ENCODE assay signal across 7 mouse cellular contexts in the genomic region with DNA sequence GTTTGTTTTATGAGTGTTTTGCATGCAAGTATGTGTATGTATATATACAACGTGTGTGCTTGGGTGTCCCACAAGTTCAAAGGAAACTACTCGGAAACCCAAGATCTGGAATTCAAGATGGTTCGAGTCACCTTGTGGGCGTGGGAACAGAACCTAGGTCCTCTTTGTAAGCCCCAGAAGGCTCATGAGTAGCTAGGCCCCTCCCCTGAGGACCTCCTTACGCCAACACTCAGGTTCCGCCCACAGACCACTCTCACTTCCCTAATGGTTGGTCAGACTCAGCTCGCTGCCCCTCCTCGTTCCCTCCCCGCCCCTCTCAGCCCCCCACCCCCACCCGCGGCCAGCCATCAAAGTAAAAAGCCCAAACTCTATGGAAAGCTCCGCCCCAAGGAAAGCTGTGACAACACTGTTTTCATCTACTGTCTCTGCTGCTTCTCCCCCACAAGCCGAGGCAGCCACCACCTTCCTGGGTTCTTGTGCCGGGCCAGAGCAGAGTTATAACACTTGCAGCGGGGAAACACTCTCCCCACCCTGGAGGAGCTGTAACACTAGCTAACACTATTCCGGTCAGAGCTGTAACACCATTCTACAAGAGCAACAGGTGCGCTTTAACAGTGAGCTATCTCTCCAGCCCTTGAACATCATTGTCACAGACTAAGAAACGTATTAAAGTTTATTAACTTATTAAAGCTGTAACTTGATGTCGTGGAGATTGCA. TPM values are rescaled to one million over a fixed set of nuclear protein-coding genes. Genes with fewer than 3 reads are reported as not detected.
DNase-seq lines count a peak whose midpoint lies in the region; ATAC-seq and TF ChIP-seq lines count a peak whose summit lies in the region.

No protein-coding gene starts in this region.

- 36% methylated on average over 19 of the region's 19 CpGs for WGBS in kidney, adult 2 months
- 16% methylated on average over 19 of the region's 19 CpGs for WGBS in lung, postnatal 0 days

- peak; percentile 96 for DNase-seq in ES-CJ7 (ENCODE audit: low read depth, low spot score)
- DNase-seq in brain, adult 2 months (ENCODE audit: low read depth, low spot score): peak; percentile 57
- DNase-seq in heart, adult 11 months: peak; percentile 98
- DNase-seq in kidney, adult 2 months: peak; percentile 37
- DNase-seq in lung, postnatal 0 days (ENCODE audit: low spot score): peak; percentile 85
- DNase-seq in frontal cortex, postnatal 36 days (ENCODE audit: low spot score in 2 of 2): no peak

- no peaks in the 10 kb centered on the region for H3K36me3 ChIP-seq in kidney, adult 2 months (ENCODE audit: control insufficient read depth, insufficient read depth, low read length)
- H3K36me3 ChIP-seq in lung, postnatal 0 days (ENCODE audit: insufficient read depth, low read length): no peaks in the 10 kb centered on the region

- peak; percentile 80 for ATAC-seq in lung, postnatal 0 days
- peak; percentile 84 for ATAC-seq in neutrophil, adult 5-6 weeks (ENCODE audit: extremely low read depth, insufficient number of reproducible peaks, low FRiP score, poor library complexity, severe bottlenecking)

- no peak overlapping the region for H3K27ac ChIP-seq in kidney, adult 2 months (ENCODE audit: insufficient read depth, low read depth, low read length)
- H3K27ac ChIP-seq in lung, postnatal 0 days (ENCODE audit: low read length): no peak overlapping the region

- H3K9me3 ChIP-seq in lung, postnatal 0 days (ENCODE audit: low read length): no peaks in the 10 kb centered on the region

- H3K9ac ChIP-seq in lung, postnatal 0 days (replicated peaks; ENCODE audit: low read depth): no peak overlapping the region

- no peak overlapping the region for H3K4me3 ChIP-seq in kidney, adult 2 months (ENCODE audit: insufficient read depth, low read depth, low read length)
- H3K4me3 ChIP-seq in lung, postnatal 0 days (ENCODE audit: low read depth, low read length): no peak overlapping the region

- H3K4me1 ChIP-seq in kidney, adult 2 months (ENCODE audit: control insufficient read depth, insufficient read depth, low read length): no peaks in the 10 kb centered on the region
- H3K4me1 ChIP-seq in lung, postnatal 0 days (ENCODE audit: insufficient read depth, low read depth, low read length): no peaks in the 10 kb centered on the region; the same call in 1 of the 2 replicates

- H3K27me3 ChIP-seq in kidney, adult 2 months (replicated peaks; ENCODE audit: control insufficient read depth, insufficient read depth, low read length): no peaks in the 10 kb centered on the region
- H3K27me3 ChIP-seq in lung, postnatal 0 days (replicated peaks; ENCODE audit: insufficient read depth, low read length): no peaks in the 10 kb centered on the region

- TF ChIP-seq CTCF in kidney, adult 2 months (conservative IDR thresholded peaks at IDR 0.05; ENCODE audit: insufficient read depth, insufficient read length, low read depth, low read length): no peak
- TF ChIP-seq CTCF in lung, postnatal 0 days (IDR thresholded peaks at IDR 0.05): no peak

- TF ChIP-seq EP300 in lung, postnatal 0 days (IDR thresholded peaks at IDR 0.05): no peak

- no peak for TF ChIP-seq POLR2A in kidney, adult 2 months (IDR thresholded peaks at IDR 0.05; ENCODE audit: low read depth, low read length)

- H3K4me2 ChIP-seq in lung, postnatal 0 days (replicated peaks; ENCODE audit: low read depth, low read length): peak overlapping the region; percentile 83

RNA-seq across cellular contexts. Expression of gene Ggta1, which starts 0.5 kb away (rescaled TPM):
- 4.6 and 6.1 TPM in 2 replicates for polyA plus RNA-seq in kidney, adult 2 months (2012; rRNA removed)
- 21.8 and 25.6 TPM in 2 replicates for polyA plus RNA-seq in lung, postnatal 0 days (2015; fragmentation: Nextera tagmentation; extraction: Ambion mirVana)
- total RNA-seq in neutrophil, adult 5-6 weeks (2017): 52.3 and 56.3 TPM in 2 replicates

Comparison
In these comparisons a context has a peak if more than half of its experiments do, and no peak if none do; other contexts are left out.
1. DNase-seq: peak in ES-CJ7 (single experiment), brain, adult 2 months (single experiment), heart, adult 11 months (single experiment), kidney, adult 2 months (single experiment) and lung, postnatal 0 days (single experiment); none in frontal cortex, postnatal 36 days (0 of 2).